Mouse (Mus musculus): ENCODE results near the gene Yaf2.

GRCm38 (mm10) chr15:93270289-93270855, 66.4 kb downstream of the Yaf2 start:
- no peak for TF ChIP-seq CTCF (IDR thresholded peaks at IDR 0.05; ENCODE audit: low read depth)
- TF ChIP-seq EP300 (IDR thresholded peaks at IDR 0.05; ENCODE audit: low read depth), result no peak

Data from liver, embryonic 14.5 days (tissue).